8 mouse cellular contexts compared by ENCODE assay signal in genomic region chr5:142932084-142932685, GRCm38 (mm10). TPM values are rescaled to one million over a fixed set of nuclear protein-coding genes. Genes with fewer than 3 reads are reported as not detected.
DNase-seq lines count a peak whose midpoint lies in the region; ATAC-seq and TF ChIP-seq lines count a peak whose summit lies in the region.

No protein-coding gene starts in this region.

- no peak for ATAC-seq in embryonic facial prominence, embryonic 15.5 days (ENCODE audit: insufficient number of reproducible peaks, low FRiP score, low TSS enrichment, low read depth)
- ATAC-seq in kidney, embryonic 16.5 days (ENCODE audit: low FRiP score, low TSS enrichment), result peak; percentile 21
- peak; percentile 70 for ATAC-seq in liver, embryonic 12.5 days
- 0 out of 2 replicates have a peak, but pooled peaks have one; percentile 8 for ATAC-seq in neural tube, embryonic 12.5 days (ENCODE audit: low FRiP score, low read depth)

- peak; percentile 87 for DNase-seq in heart, embryonic 10.5 days (ENCODE audit: low spot score)
- DNase-seq in thymus, postnatal 14 days, result peak; percentile 83

- peak; percentile 54; the same call in 1 of the 2 replicates for TF ChIP-seq EP300 in ES-Bruce4 (IDR thresholded peaks at IDR 0.05; ENCODE audit: insufficient read depth, low read depth, low read length)

- no peak overlapping the region for H3K4me3 ChIP-seq in ES-Bruce4 (ENCODE audit: low read depth, low read length)
- H3K4me3 ChIP-seq in bone marrow macrophage, adult 2 months (ENCODE audit: insufficient read depth, low read length), result peak overlapping the region; percentile 34
- H3K4me3 ChIP-seq in embryonic facial prominence, embryonic 15.5 days (replicated peaks), result no peak overlapping the region
- 0 out of 2 replicates have a peak overlapping the region, but pooled peaks have one; percentile 18 for H3K4me3 ChIP-seq in heart, embryonic 10.5 days
- H3K4me3 ChIP-seq in kidney, embryonic 16.5 days (ENCODE audit: low read length), result no peak overlapping the region
- peak overlapping the region; percentile 28 for H3K4me3 ChIP-seq in liver, embryonic 12.5 days
- H3K4me3 ChIP-seq in neural tube, embryonic 12.5 days, result no peak overlapping the region

- H3K4me2 ChIP-seq in embryonic facial prominence, embryonic 15.5 days (replicated peaks), result no peak overlapping the region
- H3K4me2 ChIP-seq in kidney, embryonic 16.5 days (replicated peaks; ENCODE audit: low read depth, low read length), result 0 out of 2 replicates have a peak overlapping the region, but pooled peaks have one; percentile 5
- peak overlapping the region; percentile 64 for H3K4me2 ChIP-seq in liver, embryonic 12.5 days
- no peak overlapping the region for H3K4me2 ChIP-seq in neural tube, embryonic 12.5 days (replicated peaks)

- H3K27ac ChIP-seq in ES-Bruce4 (ENCODE audit: insufficient read depth, low read length), result no peak overlapping the region
- no peak overlapping the region for H3K27ac ChIP-seq in bone marrow macrophage, adult 2 months (ENCODE audit: insufficient read depth, low read depth, low read length)
- 0 out of 2 replicates have a peak overlapping the region, but pooled peaks have one; percentile 11 for H3K27ac ChIP-seq in embryonic facial prominence, embryonic 15.5 days (replicated peaks)
- peak overlapping the region; percentile 74 for H3K27ac ChIP-seq in heart, embryonic 10.5 days
- peak overlapping the region; percentile 9; the same call in 1 of the 2 replicates for H3K27ac ChIP-seq in kidney, embryonic 16.5 days (ENCODE audit: low read length)
- peak overlapping the region; percentile 77 for H3K27ac ChIP-seq in liver, embryonic 12.5 days
- no peak overlapping the region for H3K27ac ChIP-seq in neural tube, embryonic 12.5 days

- no peaks in the 10 kb centered on the region for H3K36me3 ChIP-seq in ES-Bruce4 (ENCODE audit: control insufficient read depth, insufficient read depth, low read length, poor library complexity, severe bottlenecking)
- no peaks in the 10 kb centered on the region for H3K36me3 ChIP-seq in embryonic facial prominence, embryonic 15.5 days
- H3K36me3 ChIP-seq in heart, embryonic 10.5 days, result no peaks in the 10 kb centered on the region
- H3K36me3 ChIP-seq in kidney, embryonic 16.5 days (ENCODE audit: insufficient read depth, low read length), result no peaks in the 10 kb centered on the region
- H3K36me3 ChIP-seq in liver, embryonic 12.5 days, result no peaks in the 10 kb centered on the region
- H3K36me3 ChIP-seq in neural tube, embryonic 12.5 days, result no peaks in the 10 kb centered on the region

- TF ChIP-seq CTCF in ES-Bruce4 (IDR thresholded peaks at IDR 0.05; ENCODE audit: low read depth, low read length), result peak; percentile 91
- no peak; the same call in 1 of the 2 replicates for TF ChIP-seq CTCF in bone marrow macrophage, adult 2 months (IDR thresholded peaks at IDR 0.05; ENCODE audit: low read depth, low read length)

- no peaks in the 10 kb centered on the region for H3K27me3 ChIP-seq in ES-Bruce4 (ENCODE audit: control insufficient read depth, insufficient read depth, low read length, poor library complexity, severe bottlenecking)
- no peaks in the 10 kb centered on the region for H3K27me3 ChIP-seq in embryonic facial prominence, embryonic 15.5 days
- H3K27me3 ChIP-seq in heart, embryonic 10.5 days (ENCODE audit: insufficient read depth, poor library complexity, severe bottlenecking), result no peaks in the 10 kb centered on the region
- no peaks in the 10 kb centered on the region for H3K27me3 ChIP-seq in kidney, embryonic 16.5 days (ENCODE audit: insufficient read depth, low read length)
- no peaks in the 10 kb centered on the region for H3K27me3 ChIP-seq in liver, embryonic 12.5 days (replicated peaks)
- peaks cover 3% of the 10 kb centered on the region; the same call in 1 of the 2 replicates for H3K27me3 ChIP-seq in neural tube, embryonic 12.5 days (replicated peaks)

- WGBS in embryonic facial prominence, embryonic 15.5 days, result 23% methylated on average over 9 of the region's 9 CpGs
- 19% methylated on average over 9 of the region's 9 CpGs for WGBS in heart, embryonic 10.5 days
- 24% methylated on average over 9 of the region's 9 CpGs for WGBS in kidney, embryonic 16.5 days
- WGBS in liver, embryonic 12.5 days (ENCODE audit: insufficient replicate concordance), result 7% methylated on average over 9 of the region's 9 CpGs
- 30% methylated on average over 9 of the region's 9 CpGs for WGBS in neural tube, embryonic 12.5 days

- TF ChIP-seq POLR2A in ES-Bruce4 (IDR thresholded peaks at IDR 0.05; ENCODE audit: insufficient read depth, low read length), result no peak
- TF ChIP-seq POLR2A in bone marrow macrophage, adult 2 months (IDR thresholded peaks at IDR 0.05; ENCODE audit: borderline replicate concordance, low read depth, low read length), result no peak

- no peak overlapping the region for H3K9ac ChIP-seq in ES-Bruce4 (ENCODE audit: low read depth, poor library complexity, severe bottlenecking)
- H3K9ac ChIP-seq in embryonic facial prominence, embryonic 15.5 days, result no peak overlapping the region
- 0 out of 2 replicates have a peak overlapping the region, but pooled peaks have one; percentile 36 for H3K9ac ChIP-seq in kidney, embryonic 16.5 days (replicated peaks; ENCODE audit: low read length)
- H3K9ac ChIP-seq in liver, embryonic 12.5 days, result peak overlapping the region; percentile 68
- no peak overlapping the region for H3K9ac ChIP-seq in neural tube, embryonic 12.5 days

- no peaks in the 10 kb centered on the region for H3K9me3 ChIP-seq in ES-Bruce4 (replicated peaks; ENCODE audit: control insufficient read depth, insufficient read depth, low read length, poor library complexity, severe bottlenecking)
- H3K9me3 ChIP-seq in embryonic facial prominence, embryonic 15.5 days (replicated peaks), result no peaks in the 10 kb centered on the region
- no peaks in the 10 kb centered on the region for H3K9me3 ChIP-seq in heart, embryonic 10.5 days
- no peaks in the 10 kb centered on the region for H3K9me3 ChIP-seq in kidney, embryonic 16.5 days (ENCODE audit: low read length)
- no peaks in the 10 kb centered on the region for H3K9me3 ChIP-seq in liver, embryonic 12.5 days (replicated peaks)
- H3K9me3 ChIP-seq in neural tube, embryonic 12.5 days, result no peaks in the 10 kb centered on the region

- H3K4me1 ChIP-seq in ES-Bruce4 (ENCODE audit: control insufficient read depth, insufficient read depth, low read length), result peaks cover 13% of the 10 kb centered on the region
- peaks cover 27% of the 10 kb centered on the region for H3K4me1 ChIP-seq in bone marrow macrophage, adult 2 months (ENCODE audit: control insufficient read depth, insufficient read depth, low read length)
- peaks cover 32% of the 10 kb centered on the region for H3K4me1 ChIP-seq in embryonic facial prominence, embryonic 15.5 days
- H3K4me1 ChIP-seq in heart, embryonic 10.5 days, result peaks cover 52% of the 10 kb centered on the region
- peaks cover 9% of the 10 kb centered on the region; the same call in 1 of the 2 replicates for H3K4me1 ChIP-seq in kidney, embryonic 16.5 days (ENCODE audit: insufficient read depth, low read length)
- H3K4me1 ChIP-seq in liver, embryonic 12.5 days, result peaks cover 70% of the 10 kb centered on the region
- H3K4me1 ChIP-seq in neural tube, embryonic 12.5 days, result peaks cover 11% of the 10 kb centered on the region

RNA-seq across cellular contexts. Expression of gene Actb, which starts 25.6 kb away (rescaled TPM):
- polyA plus RNA-seq in ES-Bruce4 (2011; ENCODE audit: insufficient read depth, insufficient read length, low read depth, missing spikeins), result 3,823 and 4,237 TPM in 2 replicates
- 8,885 and 10,895 TPM in 2 replicates for polyA plus RNA-seq in bone marrow macrophage, adult 2 months (2012; ENCODE audit: insufficient read depth, insufficient read length, missing spikeins)
- polyA plus RNA-seq in embryonic facial prominence, embryonic 15.5 days (2015; fragmentation: Nextera tagmentation; extraction: Ambion mirVana), result 12,790 and 13,060 TPM in 2 replicates
- 6,505 and 8,921 TPM in 2 replicates for polyA plus RNA-seq in heart, embryonic 10.5 days (2016; fragmentation: Nextera tagmentation; extraction: Ambion mirVana)
- polyA plus RNA-seq in kidney, embryonic 16.5 days (2015; fragmentation: Nextera tagmentation; extraction: Ambion mirVana), result 12,646 and 13,929 TPM in 2 replicates
- polyA plus RNA-seq in liver, embryonic 12.5 days (2016; fragmentation: Nextera tagmentation; extraction: Ambion mirVana), result 7,775 and 7,997 TPM in 2 replicates
- polyA plus RNA-seq in neural tube, embryonic 12.5 days (2016; fragmentation: Nextera tagmentation; extraction: Ambion mirVana), result 13,231 and 15,185 TPM in 2 replicates

RNA-seq across cellular contexts. Expression of gene Fscn1, which starts 28.0 kb away (rescaled TPM):
- polyA plus RNA-seq in ES-Bruce4 (2011; ENCODE audit: insufficient read depth, insufficient read length, low read depth, missing spikeins), result 139 and 155 TPM in 2 replicates
- polyA plus RNA-seq in bone marrow macrophage, adult 2 months (2012; ENCODE audit: insufficient read depth, insufficient read length, missing spikeins), result 2.4 and 3.2 TPM in 2 replicates
- polyA plus RNA-seq in embryonic facial prominence, embryonic 15.5 days (2015; fragmentation: Nextera tagmentation; extraction: Ambion mirVana), result 328 TPM in 2 replicates
- polyA plus RNA-seq in heart, embryonic 10.5 days (2016; fragmentation: Nextera tagmentation; extraction: Ambion mirVana), result 254 and 329 TPM in 2 replicates
- polyA plus RNA-seq in kidney, embryonic 16.5 days (2015; fragmentation: Nextera tagmentation; extraction: Ambion mirVana), result 302 and 349 TPM in 2 replicates
- 69.1 and 69.4 TPM in 2 replicates for polyA plus RNA-seq in liver, embryonic 12.5 days (2016; fragmentation: Nextera tagmentation; extraction: Ambion mirVana)
- 733 and 746 TPM in 2 replicates for polyA plus RNA-seq in neural tube, embryonic 12.5 days (2016; fragmentation: Nextera tagmentation; extraction: Ambion mirVana)

RNA-seq across cellular contexts. Expression of gene Fbxl18, which starts 37.0 kb away (rescaled TPM):
- 19.3 and 21.2 TPM in 2 replicates for polyA plus RNA-seq in ES-Bruce4 (2011; ENCODE audit: insufficient read depth, insufficient read length, low read depth, missing spikeins)
- polyA plus RNA-seq in bone marrow macrophage, adult 2 months (2012; ENCODE audit: insufficient read depth, insufficient read length, missing spikeins), result 9.0 and 12.5 TPM in 2 replicates
- polyA plus RNA-seq in embryonic facial prominence, embryonic 15.5 days (2015; fragmentation: Nextera tagmentation; extraction: Ambion mirVana), result 11.7 and 14.7 TPM in 2 replicates
- 13.4 and 14.6 TPM in 2 replicates for polyA plus RNA-seq in heart, embryonic 10.5 days (2016; fragmentation: Nextera tagmentation; extraction: Ambion mirVana)
- polyA plus RNA-seq in kidney, embryonic 16.5 days (2015; fragmentation: Nextera tagmentation; extraction: Ambion mirVana), result 14.0 and 17.2 TPM in 2 replicates
- polyA plus RNA-seq in liver, embryonic 12.5 days (2016; fragmentation: Nextera tagmentation; extraction: Ambion mirVana), result 5.8 and 6.1 TPM in 2 replicates
- 20.7 and 27.6 TPM in 2 replicates for polyA plus RNA-seq in neural tube, embryonic 12.5 days (2016; fragmentation: Nextera tagmentation; extraction: Ambion mirVana)

Comparison
In these comparisons a context has a peak if more than half of its experiments do, and no peak if none do; other contexts are left out.
1. H3K27ac ChIP-seq: peak in embryonic facial prominence, embryonic 15.5 days (single experiment), heart, embryonic 10.5 days (single experiment), kidney, embryonic 16.5 days (single experiment) and liver, embryonic 12.5 days (single experiment); none in ES-Bruce4 (single experiment), bone marrow macrophage, adult 2 months (single experiment) and neural tube, embryonic 12.5 days (single experiment).
2. H3K4me3 ChIP-seq: peak in bone marrow macrophage, adult 2 months (single experiment), heart, embryonic 10.5 days (single experiment) and liver, embryonic 12.5 days (single experiment); none in ES-Bruce4 (single experiment), embryonic facial prominence, embryonic 15.5 days (single experiment), kidney, embryonic 16.5 days (single experiment) and neural tube, embryonic 12.5 days (single experiment).
3. H3K9ac ChIP-seq: peak in kidney, embryonic 16.5 days (single experiment) and liver, embryonic 12.5 days (single experiment); none in ES-Bruce4 (single experiment), embryonic facial prominence, embryonic 15.5 days (single experiment) and neural tube, embryonic 12.5 days (single experiment).
4. H3K4me2 ChIP-seq: peak in kidney, embryonic 16.5 days (single experiment) and liver, embryonic 12.5 days (single experiment); none in embryonic facial prominence, embryonic 15.5 days (single experiment) and neural tube, embryonic 12.5 days (single experiment).
5. RNA of gene Fscn1, which starts 28.0 kb away (polyA plus RNA-seq): 733 to 746 TPM in neural tube, embryonic 12.5 days, 254 to 329 TPM in heart, embryonic 10.5 days, 328 TPM in embryonic facial prominence, embryonic 15.5 days, 302 to 349 TPM in kidney, embryonic 16.5 days, 139 to 155 TPM in ES-Bruce4 and 69.1 to 69.4 TPM in liver, embryonic 12.5 days; 2.4 to 3.2 TPM in bone marrow macrophage, adult 2 months; every median in the first group is over 10 times any median in the second.